Mouse (Mus musculus) megakaryocyte-erythroid progenitor cell, adult 5-6 weeks (primary cell): ENCODE data around the gene Itpripl2. TPM values are rescaled to one million over a fixed set of nuclear protein-coding genes. Genes with fewer than 3 reads are reported as not detected.

Source experiments
- ATAC-seq: replicated peaks from 2 replicates; pipeline ENCODE4 v1.8.0; 2016; ENCODE audit warnings: mild to moderate bottlenecking, inconsistent platforms; ENCODE audit not compliant: severe bottlenecking, poor library complexity, low FRiP score, low TSS enrichment
- total RNA-seq, 2 experiments: library from RNA; stranded (forward) in 1 of 2; stranded (reverse) in 1 of 2; fragments of 200-1000, 215-1000 nt in 1 of 2; fragments of >200 nt in 1 of 2; fragmentation: Nextera tagmentation in 1 of 2; gene quantifications; 2 replicates each; pipeline ENCODE4 v1.2.3; 2014 to 2017

Gene Itpripl2
- total RNA-seq (2014; fragmentation: Nextera tagmentation) (0.33 and 1.3 TPM in 2 replicates), total RNA-seq (2017) (1.8 and 3.3 TPM in 2 replicates)

GRCm38 (mm10) chr7:118491431-118492147 lies at the start of gene Itpripl2:
TSS of gene Itpripl2 (minus strand) at chr7:118491975.
- ATAC-seq = peak; percentile 54

GRCm38 (mm10) chr7:118535076-118535475 lies 43.3 kb upstream of the Itpripl2 start:
- ATAC-seq = no peak

GRCm38 (mm10) chr7:118534326-118534725 lies 42.6 kb upstream of the Itpripl2 start:
- no peak for ATAC-seq

DNA sequence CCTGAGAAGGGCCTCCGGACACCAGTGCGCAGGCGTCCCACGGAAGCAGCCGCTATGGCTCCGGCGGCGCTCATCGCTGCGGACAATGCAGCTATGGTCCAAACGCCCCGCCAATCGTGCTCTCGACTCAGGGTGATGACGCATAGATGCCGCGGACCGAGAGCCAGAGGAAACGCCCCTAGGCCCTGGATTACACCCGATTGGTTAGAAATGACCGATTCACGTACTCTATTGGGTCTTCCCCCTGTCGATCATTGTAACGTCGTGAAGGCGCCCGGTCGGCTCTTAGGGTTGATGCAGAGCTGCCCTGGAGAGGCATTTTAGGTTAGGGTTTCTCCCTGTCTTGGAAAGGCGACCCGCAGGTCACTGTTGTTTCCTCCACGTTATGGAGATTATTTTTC lies 41.4 kb upstream of the Itpripl2 start, which contains the start of gene Coq7:
Gene Coq7, minus strand, starts transcription at position 179 of the 401 bp plus-strand sequence.
- peak; percentile 97 for ATAC-seq

- ATAC-seq = peak; percentile 97
Measured at GRCm38 (mm10) chr7:118532519-118533177, 40.9 kb upstream of the Itpripl2 start.

DNA sequence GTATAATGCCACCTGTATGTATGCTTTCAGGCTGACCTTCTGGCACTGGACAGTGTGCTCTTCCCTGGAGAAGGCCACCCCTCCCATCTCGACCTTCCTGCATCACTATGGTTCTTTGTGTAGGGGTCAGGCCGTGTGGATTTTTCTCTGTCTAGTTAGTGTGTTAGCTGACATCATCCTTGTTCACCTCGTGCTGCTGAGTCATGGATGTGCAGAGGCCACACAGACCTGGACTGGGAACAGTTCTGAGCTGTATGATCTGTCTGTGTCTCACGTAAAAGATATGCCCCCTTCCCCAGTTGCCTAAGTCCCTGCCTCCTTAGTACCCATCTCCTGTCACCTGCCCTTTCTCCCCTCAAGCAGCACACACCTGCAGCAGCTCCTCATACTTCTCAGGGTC lies 35.2 kb upstream of the Itpripl2 start:
- ATAC-seq = no peak

DNA sequence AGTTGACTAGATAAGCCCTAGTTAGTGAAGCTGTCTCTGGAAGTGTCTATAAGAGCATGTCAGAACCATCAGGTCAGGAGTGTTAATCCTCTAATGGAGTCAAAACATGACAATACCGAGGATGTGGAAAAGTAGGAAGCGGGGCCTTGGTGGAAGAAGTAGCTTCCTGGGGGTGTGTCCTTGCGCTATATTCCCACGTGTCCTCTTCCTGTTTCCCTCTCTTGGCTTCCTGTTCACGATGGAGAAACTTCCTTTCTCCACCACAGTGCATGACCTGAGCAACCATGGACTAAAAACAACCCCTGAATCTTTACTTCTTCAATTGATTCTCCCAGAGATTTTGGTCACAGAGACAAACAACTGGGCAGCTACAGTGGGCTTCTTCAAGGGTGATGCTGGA lies 30.3 kb upstream of the Itpripl2 start:
- ATAC-seq = no peak

- no peak for ATAC-seq
Measured at GRCm38 (mm10) chr7:118519661-118520060, 27.9 kb upstream of the Itpripl2 start.

- ATAC-seq = peak; percentile 96
Measured at GRCm38 (mm10) chr7:118518687-118519086, 26.9 kb upstream of the Itpripl2 start.

DNA sequence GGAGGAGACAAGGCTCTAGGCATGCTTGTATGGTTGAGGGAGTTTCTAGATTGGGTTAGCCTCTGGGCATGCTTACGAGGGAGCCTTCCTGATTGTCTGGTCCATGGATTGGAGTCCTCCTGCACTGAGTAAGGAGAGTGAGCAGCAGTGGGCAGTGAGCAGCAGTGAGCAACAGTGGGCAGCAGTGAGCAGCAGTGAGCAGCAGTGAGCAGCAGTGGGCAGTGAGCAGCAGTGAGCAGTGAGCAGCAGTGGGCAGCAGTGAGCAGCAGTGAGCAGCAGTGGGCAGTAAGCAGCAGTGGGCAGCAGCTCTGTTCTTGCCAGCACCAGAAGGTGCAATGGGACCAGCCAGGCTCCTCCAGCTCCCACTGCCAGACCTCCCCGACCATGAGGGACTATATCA lies 26.0 kb upstream of the Itpripl2 start:
- peak; percentile 68 for ATAC-seq

DNA sequence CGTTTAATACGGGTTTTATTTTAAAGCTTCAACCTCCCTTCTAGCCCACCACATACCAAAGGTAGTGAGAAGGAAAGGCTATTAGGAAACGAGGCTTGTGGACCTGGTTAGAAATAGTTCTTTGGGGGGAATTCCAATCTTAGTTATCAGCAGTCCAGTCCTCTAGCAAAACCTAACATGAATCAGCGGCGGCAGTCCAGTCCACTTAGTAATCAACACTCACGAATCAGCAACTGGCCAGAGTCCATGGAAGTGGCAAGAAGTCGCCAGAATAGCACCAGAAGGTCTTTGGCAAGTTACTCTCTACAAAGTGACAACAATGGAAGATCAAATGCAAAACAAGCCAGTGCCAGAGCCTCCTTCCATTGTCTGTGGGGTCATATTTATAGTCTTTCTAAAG lies 16.8 kb upstream of the Itpripl2 start:
- ATAC-seq = no peak

DNA sequence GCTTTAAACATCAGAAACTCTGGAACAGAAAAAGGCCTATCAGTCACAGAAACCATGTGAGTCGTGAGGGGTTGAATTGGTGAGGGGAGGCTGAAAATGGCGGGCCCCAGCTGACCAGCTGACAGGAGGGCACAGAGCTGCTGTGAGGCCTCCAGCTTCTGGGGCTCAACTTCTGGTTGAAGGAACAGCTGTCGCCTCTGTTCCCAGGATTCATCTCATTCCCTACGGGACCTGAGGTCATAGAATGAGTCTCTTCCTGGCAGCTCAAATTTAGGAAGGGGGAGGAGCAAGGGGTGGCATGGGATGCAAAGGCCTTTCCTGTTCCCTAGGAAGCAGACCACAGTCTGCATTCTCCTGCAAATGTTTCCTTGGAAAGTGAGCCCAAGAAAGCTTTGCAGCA lies 12.1 kb upstream of the Itpripl2 start:
- no peak for ATAC-seq

- no peak for ATAC-seq
Measured at GRCm38 (mm10) chr7:118502333-118502732, 10.6 kb upstream of the Itpripl2 start.

GRCm38 (mm10) chr7:118499784-118500435 lies 8.1 kb upstream of the Itpripl2 start:
- no peak for ATAC-seq

GRCm38 (mm10) chr7:118498984-118499783 lies 7.4 kb upstream of the Itpripl2 start:
- ATAC-seq = no peak

GRCm38 (mm10) chr7:118494892-118495579 lies 3.3 kb upstream of the Itpripl2 start:
- no peak for ATAC-seq

GRCm38 (mm10) chr7:118493892-118494291 lies 2.1 kb upstream of the Itpripl2 start:
- ATAC-seq = no peak

DNA sequence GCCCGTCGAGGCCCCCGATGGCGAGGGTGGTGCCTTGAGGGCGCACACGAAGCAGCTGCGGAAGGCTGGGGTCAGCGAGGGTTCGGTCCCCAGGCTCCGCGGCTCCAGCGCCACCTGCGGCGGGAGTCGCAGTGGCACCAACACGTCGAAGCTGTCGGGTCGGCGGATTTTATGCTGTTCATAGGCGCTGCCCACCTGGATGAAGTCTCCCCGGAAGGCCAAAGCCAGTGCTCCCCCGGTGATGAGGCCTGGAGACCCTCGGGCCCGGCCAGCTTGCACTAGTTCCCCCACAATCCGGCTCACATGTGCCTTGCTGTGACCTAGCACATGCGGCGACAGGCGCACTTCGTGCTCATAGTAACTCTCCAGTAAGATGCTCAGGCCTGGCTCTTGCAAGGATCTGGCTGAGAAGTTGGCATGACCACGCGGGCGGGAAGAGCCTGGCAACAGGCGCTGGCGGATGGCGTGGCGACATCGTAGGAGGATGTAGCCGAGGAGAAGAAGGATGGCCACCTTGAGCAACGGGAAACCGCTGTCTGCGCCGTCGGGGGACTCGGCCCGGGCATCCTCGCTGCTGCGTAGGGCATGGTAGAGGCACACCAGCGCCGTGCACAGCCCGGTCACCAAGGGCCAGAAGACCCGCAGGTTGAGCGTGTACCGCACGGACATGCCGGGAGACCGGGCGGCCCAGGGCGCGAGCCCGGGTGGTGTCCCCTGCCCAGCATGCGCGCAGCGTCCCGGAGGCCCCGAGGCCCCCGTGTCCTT lies 927 bp downstream of the Itpripl2 start:
- peak; percentile 16; the same call in 1 of the 2 replicates for ATAC-seq
